Mouse (Mus musculus) liver, adult 2 months (tissue): ENCODE results near the gene 4933407L21Rik. TPM values are rescaled to one million over a fixed set of nuclear protein-coding genes. Genes with fewer than 3 reads are reported as not detected.
"Not testable (repeated sequence)": the region's sequence is repeated elsewhere in the genome, so short reads cannot be mapped to it uniquely, and the experiment has no call there.

Experiments
- DNase-seq: peaks from one replicate; pipeline ENCODE4 v3.0.0-alpha.2; 2011; ENCODE audit warnings: low read depth, low spot score; ENCODE audit errors: extremely low read depth
- H3K27ac ChIP-seq: fragments of 200-500 bp; replicated peaks from 2 replicates; pipeline ENCODE4 v1.5.1; 2012; ENCODE audit warnings: low read depth, mild to moderate bottlenecking, control low read depth, inconsistent platforms, low read length; ENCODE audit not compliant: insufficient read depth
- H3K27me3 ChIP-seq: fragments of 200-500 bp; 2 replicates; pipeline ENCODE4 v1.6.1; 2012; ENCODE audit warnings: mild to moderate bottlenecking, moderate library complexity, low read length, inconsistent platforms; ENCODE audit not compliant: control insufficient read depth, insufficient read depth
- H3K36me3 ChIP-seq: fragments of 200-500 bp; 2 replicates; pipeline ENCODE4 v1.6.1; 2012; ENCODE audit warnings: low read length, inconsistent platforms; ENCODE audit not compliant: control insufficient read depth, insufficient read depth
- H3K4me1 ChIP-seq: fragments of 200-500 bp; 2 replicates; pipeline ENCODE4 v1.6.1; 2011; ENCODE audit warnings: low read length; ENCODE audit not compliant: control insufficient read depth, insufficient read depth
- H3K4me3 ChIP-seq: fragments of 200-500 bp; 2 replicates; pipeline ENCODE4 v1.5.1; 2011; ENCODE audit warnings: low read depth, mild to moderate bottlenecking, control low read depth, low read length, moderate library complexity; ENCODE audit not compliant: insufficient read depth
- H3K79me2 ChIP-seq: fragments of 200-500 bp; 2 replicates; pipeline ENCODE4 v1.6.1; 2012; ENCODE audit warnings: inconsistent platforms, mild to moderate bottlenecking, low read length, moderate library complexity; ENCODE audit not compliant: control insufficient read depth, insufficient read depth
- H3K9ac ChIP-seq: fragments of 200-500 bp; 2 replicates; pipeline ENCODE4 v1.6.1; 2012; ENCODE audit warnings: low read depth, mild to moderate bottlenecking, control low read depth, inconsistent platforms, low read length
- CTCF ChIP-seq: fragments of 200-500 bp; IDR thresholded peaks from 2 replicates; pipeline ENCODE4 v1.5.1; 2011; ENCODE audit warnings: low read depth, low read length, control low read depth
- POLR2A ChIP-seq: fragments of 200-500 bp; IDR thresholded peaks from 2 replicates; pipeline ENCODE4 v1.6.1; 2011; ENCODE audit warnings: low read length, control low read depth; ENCODE audit not compliant: insufficient read depth; ENCODE audit errors: extremely low read depth
- WGBS: fragments of 180-500 bp; shearing (Covaris S2); methylation state at CpG from one replicate; pipeline ENCODE4 v1.1.7; 2018; 5-methylcytosine and 5-hydroxymethylcytosine counted together
- polyA plus RNA-seq: library from polyadenylated mRNA; depleted of rRNA; stranded (reverse); fragments of >200 nt; gene quantifications from 2 replicates; pipeline ENCODE4 v1.2.3, GENCODE M21; 2012; rRNA removed
- total RNA-seq: library from RNA; depleted of rRNA; stranded (reverse); fragments of >200 nt; gene quantifications from 2 replicates; pipeline ENCODE4 v1.2.3, GENCODE M21; 2014; rRNA removed

The 4933407L21Rik gene
- total and polyA plus RNA-seq, 2 experiments: not detected

DNA sequence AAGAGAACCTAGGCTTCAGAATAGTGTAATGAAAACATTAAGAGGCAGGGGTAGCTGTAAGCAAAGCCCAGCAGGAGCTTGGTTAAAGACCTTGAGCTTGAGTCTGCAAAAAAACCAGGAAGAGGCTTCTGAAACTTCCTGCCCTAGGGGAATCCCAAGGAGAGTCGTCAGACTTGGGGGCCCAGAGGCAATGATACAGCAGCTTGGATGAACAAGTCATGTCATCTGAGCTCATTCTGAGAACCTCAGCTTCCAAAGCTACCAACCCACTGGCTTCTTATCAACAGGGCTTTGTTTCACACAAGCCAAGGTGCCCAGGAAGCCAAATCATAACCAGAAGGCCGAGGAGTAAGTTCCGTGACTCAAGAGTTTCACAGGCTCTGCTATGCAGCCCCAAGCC lies 57.5 kb downstream of the 4933407L21Rik start:
- Histone ChIP-seq H3K4me3 (no peak overlapping the region), H3K36me3 (no peaks in the 10 kb centered on the region), H3K27ac (no peak overlapping the region), H3K79me2 (no peaks in the 10 kb centered on the region), H3K4me1 (0 out of 2 replicates have a peak, but pooled peaks cover 2% of the 10 kb centered on the region), H3K27me3 (no peaks in the 10 kb centered on the region), H3K9ac (no peak overlapping the region)
- 84% methylated on average over 3 of the region's 3 CpGs for WGBS
- no peak for DNase-seq
- no peak for TF ChIP-seq CTCF
- no peak for TF ChIP-seq POLR2A

DNA sequence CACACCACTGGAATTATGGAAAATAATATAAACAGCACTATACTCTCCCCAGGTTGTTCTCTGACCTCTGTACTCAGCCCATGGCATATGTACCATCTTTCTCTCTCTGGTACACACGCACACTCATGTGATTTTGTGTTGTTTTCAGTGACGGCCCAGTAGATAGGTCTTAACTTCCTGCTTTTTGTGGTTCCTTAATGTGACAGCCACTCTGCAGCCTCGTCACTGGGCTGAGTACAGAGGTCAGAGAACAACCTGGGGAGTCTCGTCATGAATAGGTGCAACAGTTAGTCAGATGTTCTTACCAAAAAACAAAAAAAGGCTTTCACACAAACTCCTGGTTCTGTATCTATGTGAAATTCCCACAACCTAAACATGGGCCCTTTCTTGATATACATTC lies 60.1 kb downstream of the 4933407L21Rik start:
- H3K79me2 ChIP-seq: no peaks in the 10 kb centered on the region
- WGBS: 82% methylated on average over 4 of the region's 4 CpGs
- TF ChIP-seq CTCF (no peak), POLR2A (no peak)
- no peak for DNase-seq
- H3K36me3 ChIP-seq: no peaks in the 10 kb centered on the region
- H3K9ac ChIP-seq: no peak overlapping the region
- H3K27me3 ChIP-seq: no peaks in the 10 kb centered on the region
- H3K27ac ChIP-seq: no peak overlapping the region
- no peaks in the 10 kb centered on the region for H3K4me1 ChIP-seq
- H3K4me3 ChIP-seq: no peak overlapping the region

DNA sequence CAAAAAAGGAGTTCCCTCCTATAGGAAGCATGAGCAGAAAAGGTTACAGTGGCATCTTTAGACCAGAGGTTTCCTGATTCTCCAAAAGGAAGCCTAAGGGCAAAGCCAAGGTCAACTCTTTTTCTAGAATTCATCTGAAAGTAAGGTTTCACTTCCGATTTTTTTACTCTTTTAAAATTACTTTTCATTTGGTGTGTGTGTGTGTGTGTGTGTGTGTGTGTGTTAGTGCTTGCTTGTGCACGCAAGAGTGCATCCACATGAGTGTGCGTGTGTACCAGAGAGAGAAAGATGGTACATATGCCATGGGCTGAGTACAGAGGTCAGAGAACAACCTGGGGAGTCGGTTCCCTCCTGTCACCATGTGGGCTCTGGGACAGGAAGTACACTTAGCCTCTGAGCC lies 60.6 kb downstream of the 4933407L21Rik start:
- WGBS: 71% methylated on average over 4 of the region's 4 CpGs

More for the DNA sequence above, 60.6 kb downstream of the 4933407L21Rik start:
- not testable (repeated sequence) for H3K36me3 ChIP-seq, H3K4me3 ChIP-seq, H3K79me2 ChIP-seq, H3K27ac ChIP-seq, H3K27me3 ChIP-seq, H3K4me1 ChIP-seq, DNase-seq, H3K9ac ChIP-seq

Other genes with a start within 250 kb of the 4933407L21Rik start
- gene A630001G21Rik, start 149.8 kb upstream of the 4933407L21Rik start, total RNA-seq: 0.37 and 1.5 TPM in 2 replicates
- gene A630001G21Rik, start 149.8 kb upstream of the 4933407L21Rik start, polyA plus RNA-seq: 0.36 and 0.77 TPM in 2 replicates
- gene Cab39, start 135.0 kb upstream of the 4933407L21Rik start, total RNA-seq: 51.5 and 54.0 TPM in 2 replicates
- 17.5 and 18.0 TPM in 2 replicates for gene Cab39, start 135.0 kb upstream of the 4933407L21Rik start, polyA plus RNA-seq
- 39.1 and 41.1 TPM in 2 replicates for gene Itm2c, start 34.2 kb upstream of the 4933407L21Rik start, total RNA-seq
- 48.3 and 60.1 TPM in 2 replicates for gene Itm2c, start 34.2 kb upstream of the 4933407L21Rik start, polyA plus RNA-seq
- gene Gpr55, start 32.5 kb downstream of the 4933407L21Rik start, total RNA-seq: 0.09 and 0.20 TPM in 2 replicates
- 0.04 TPM in 1 of 2 replicates, not detected in the other for gene Gpr55, start 32.5 kb downstream of the 4933407L21Rik start, polyA plus RNA-seq
- not detected in 2 replicates for gene Spata3, start 88.3 kb downstream of the 4933407L21Rik start, total RNA-seq
- gene Spata3, start 88.3 kb downstream of the 4933407L21Rik start, polyA plus RNA-seq: not detected in 2 replicates
- 39.0 and 44.0 TPM in 2 replicates for gene 2810459M11Rik, start 117.4 kb downstream of the 4933407L21Rik start, total RNA-seq
- 54.1 and 66.2 TPM in 2 replicates for gene 2810459M11Rik, start 117.4 kb downstream of the 4933407L21Rik start, polyA plus RNA-seq
- gene Psmd1, start 135.9 kb downstream of the 4933407L21Rik start, total RNA-seq: 81.6 and 85.1 TPM in 2 replicates
- 57.3 and 61.3 TPM in 2 replicates for gene Psmd1, start 135.9 kb downstream of the 4933407L21Rik start, polyA plus RNA-seq
- gene Htr2b, start 183.5 kb downstream of the 4933407L21Rik start, total RNA-seq: not detected in 2 replicates
- not detected in 2 replicates for gene Htr2b, start 183.5 kb downstream of the 4933407L21Rik start, polyA plus RNA-seq
- not detected in 2 replicates for gene Gm21972, start 205.2 kb downstream of the 4933407L21Rik start, total RNA-seq
- gene Gm21972, start 205.2 kb downstream of the 4933407L21Rik start, polyA plus RNA-seq: 0.39 TPM in 1 of 2 replicates, not detected in the other
- 4.3 and 4.4 TPM in 2 replicates for gene Armc9, start 226.3 kb downstream of the 4933407L21Rik start, total RNA-seq
- 2.6 and 3.2 TPM in 2 replicates for gene Armc9, start 226.3 kb downstream of the 4933407L21Rik start, polyA plus RNA-seq